9 mouse cellular contexts compared by ENCODE assay signal in the genomic region with DNA sequence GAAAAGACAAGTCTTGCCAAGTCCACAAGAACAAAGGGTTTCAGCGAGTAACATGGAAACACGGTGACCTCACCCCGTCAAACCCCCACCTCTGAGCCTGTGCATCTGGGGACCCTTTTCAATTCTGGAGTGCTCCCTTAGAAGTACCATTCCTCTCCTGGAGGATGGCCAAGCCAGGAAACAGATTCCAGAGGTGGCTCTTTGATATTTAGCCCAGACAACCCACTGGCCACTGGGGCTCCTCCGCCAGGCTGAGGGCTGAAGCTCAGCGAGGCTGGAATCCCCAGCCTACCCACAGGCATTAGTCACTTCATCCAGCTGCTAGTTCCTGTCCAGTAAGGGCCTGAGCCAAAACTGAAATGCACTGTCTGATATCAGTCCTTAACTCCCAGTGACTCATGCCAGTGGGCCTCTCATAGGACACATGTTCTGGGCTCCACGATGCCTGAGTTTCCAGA. TPM values are rescaled to one million over a fixed set of nuclear protein-coding genes. Genes with fewer than 3 reads are reported as not detected.
DNase-seq lines count a peak whose midpoint lies in the region; ATAC-seq and TF ChIP-seq lines count a peak whose summit lies in the region.
"Had no signal": no experiment of that assay in that cellular context is flagged by ENCODE, and none has a peak within 500 bp of the region (broad histone marks: within the 10 kb centered on the region; RNA-seq: fewer than 3 reads in every experiment).

No protein-coding gene starts in this region.

- H3K4me2 ChIP-seq in heart, embryonic 11.5 days: no peak overlapping the region

- TF ChIP-seq POLR2A in kidney, adult 2 months (IDR thresholded peaks at IDR 0.05; ENCODE audit: low read depth, low read length): no peak

- TF ChIP-seq CTCF in kidney, adult 2 months (conservative IDR thresholded peaks at IDR 0.05; ENCODE audit: insufficient read depth, insufficient read length, low read depth, low read length): no peak

- DNase-seq in kidney, adult 2 months: peak; percentile 8
- DNase-seq in kidney, postnatal 25 days: no peak
- peak; percentile 32 for DNase-seq in adrenal gland, postnatal 25 days
- peak; percentile 63 for DNase-seq in lung, postnatal 10 days
- DNase-seq in right cerebral cortex, adult 18-20 months: no peak
- DNase-seq in layer of hippocampus, postnatal 10 days (ENCODE audit: low spot score in 2 of 2): no peak
- DNase-seq in frontal cortex, postnatal 36 days (ENCODE audit: low spot score in 2 of 2): no peak

- ATAC-seq in heart, embryonic 11.5 days (replicated peaks; ENCODE audit: insufficient number of reproducible peaks, low FRiP score, low TSS enrichment): peak; percentile 55; the same call in 1 of the 2 replicates

- WGBS in kidney, adult 2 months: 64% methylated on average over 6 of the region's 6 CpGs
- WGBS in heart, embryonic 11.5 days (ENCODE audit: insufficient replicate concordance): 50% methylated on average over 6 of the region's 6 CpGs

- no peaks in the 10 kb centered on the region for H3K4me1 ChIP-seq in kidney, adult 2 months (ENCODE audit: control insufficient read depth, insufficient read depth, low read length)
- H3K4me1 ChIP-seq in heart, embryonic 11.5 days (ENCODE audit: control insufficient read depth, insufficient read depth, low read length): peaks cover 7% of the 10 kb centered on the region; the same call in 1 of the 2 replicates

- no peak overlapping the region for H3K27ac ChIP-seq in kidney, adult 2 months (ENCODE audit: insufficient read depth, low read depth, low read length)
- H3K27ac ChIP-seq in heart, embryonic 11.5 days (ENCODE audit: low read depth, low read length): peak overlapping the region; percentile 55

- no peaks in the 10 kb centered on the region for H3K36me3 ChIP-seq in kidney, adult 2 months (ENCODE audit: control insufficient read depth, insufficient read depth, low read length)
- no peaks in the 10 kb centered on the region for H3K36me3 ChIP-seq in heart, embryonic 11.5 days (ENCODE audit: control insufficient read depth, insufficient read depth, low read length)

- no peak overlapping the region for H3K4me3 ChIP-seq in kidney, adult 2 months (ENCODE audit: insufficient read depth, low read depth, low read length)
- H3K4me3 ChIP-seq in heart, embryonic 11.5 days (ENCODE audit: low read depth, low read length): no peak overlapping the region

- no peak overlapping the region for H3K9ac ChIP-seq in heart, embryonic 11.5 days (ENCODE audit: low read depth, low read length)

- no peaks in the 10 kb centered on the region for H3K27me3 ChIP-seq in kidney, adult 2 months (replicated peaks; ENCODE audit: control insufficient read depth, insufficient read depth, low read length)
- H3K27me3 ChIP-seq in heart, embryonic 11.5 days (ENCODE audit: control insufficient read depth, insufficient read depth, low read length): no peaks in the 10 kb centered on the region
- H3K27me3 ChIP-seq: CH12.LX had no signal

- H3K9me3 ChIP-seq in heart, embryonic 11.5 days (replicated peaks; ENCODE audit: control insufficient read depth, low read length): no peaks in the 10 kb centered on the region

RNA-seq across cellular contexts. Expression of a gene that starts 6.3 kb away (rescaled TPM):
- polyA plus RNA-seq in kidney, adult 2 months (2012; rRNA removed): 113 and 129 TPM in 2 replicates
- 15.8 and 30.4 TPM in 2 replicates for total RNA-seq in adrenal gland, postnatal 25 days (2021)
- 32.7 and 43.8 TPM in 2 replicates for polyA plus RNA-seq in heart, embryonic 11.5 days (2014; fragmentation: Nextera tagmentation; extraction: Ambion mirVana)
- 100 to 1,000 TPM; 106 to 110 TPM for total RNA-seq in layer of hippocampus, postnatal 10 days (2021)

Comparison
In these comparisons a context has a peak if more than half of its experiments do, and no peak if none do; other contexts are left out.
1. DNase-seq: peak in kidney, adult 2 months (single experiment), adrenal gland, postnatal 25 days (single experiment) and lung, postnatal 10 days (single experiment); none in kidney, postnatal 25 days (0 of 2), right cerebral cortex, adult 18-20 months (single experiment), layer of hippocampus, postnatal 10 days (0 of 2) and frontal cortex, postnatal 36 days (0 of 2).